Mouse (Mus musculus): ENCODE data around the gene Ppp1r1b. TPM values are rescaled to one million over a fixed set of nuclear protein-coding genes. Genes with fewer than 3 reads are reported as not detected.

Gene Ppp1r1b
- polyA plus RNA-seq, 1 experiment from 2014 or later = 0.31 TPM

DNA sequence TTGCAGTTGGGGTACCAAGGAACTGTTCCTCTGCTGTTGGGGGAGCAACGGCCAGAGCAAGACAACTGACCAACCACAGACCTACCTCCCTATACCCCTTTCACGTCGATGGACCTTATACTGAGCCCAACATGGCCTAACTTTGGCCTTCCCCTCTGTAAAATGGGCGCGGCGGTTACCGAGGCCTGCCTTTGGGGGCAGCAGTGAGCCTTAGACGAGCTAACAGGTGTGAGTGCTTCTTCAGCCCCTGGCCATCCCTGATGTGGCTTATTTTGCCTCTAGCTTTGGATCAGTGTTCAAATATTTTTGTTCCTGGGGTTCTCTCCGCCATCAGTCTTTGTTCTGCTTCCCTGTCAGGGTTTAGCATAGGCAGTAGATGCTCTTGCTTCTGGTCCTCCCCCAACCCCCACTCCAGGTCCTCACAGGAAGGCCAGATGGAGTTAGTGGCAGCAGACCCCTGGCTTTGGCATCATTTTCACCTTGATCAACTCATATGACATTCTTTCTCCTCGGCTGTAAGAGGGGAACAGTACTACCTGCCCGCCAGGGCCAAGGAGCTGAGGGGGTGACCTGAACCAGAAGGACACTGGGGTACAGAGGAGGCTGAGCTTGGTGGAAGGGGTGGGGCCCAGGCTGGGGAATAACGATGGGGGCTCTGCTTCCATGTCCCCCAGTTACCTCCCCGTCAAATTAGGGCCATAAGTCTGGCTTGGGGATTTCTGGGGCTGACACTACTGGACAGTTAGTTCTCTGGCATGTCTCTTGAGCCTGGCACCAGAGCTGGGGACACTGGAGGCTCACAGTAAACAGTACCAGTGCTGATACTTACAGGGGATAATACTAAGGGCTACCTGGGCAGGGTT, 11.7 kb upstream of the Ppp1r1b start:
- ATAC-seq (replicated peaks; ENCODE audit: insufficient number of reproducible peaks, low FRiP score, low TSS enrichment, low read depth) (no peak), DNase-seq (ENCODE audit: low spot score) (no peak)
- no peak overlapping the region for H3K4me2 ChIP-seq (ENCODE audit: low read depth, low read length)
- WGBS = 17% methylated on average over 13 of the region's 13 CpGs
- H3K4me3 ChIP-seq (ENCODE audit: low read depth, low read length) = no peak overlapping the region
- no peaks in the 10 kb centered on the region for H3K9me3 ChIP-seq (replicated peaks; ENCODE audit: control insufficient read depth, low read length)
- H3K27ac ChIP-seq (replicated peaks; ENCODE audit: low read depth, low read length) = no peak overlapping the region
- H3K36me3 ChIP-seq (replicated peaks; ENCODE audit: control insufficient read depth, insufficient read depth, low read depth, low read length) = no peaks in the 10 kb centered on the region
- no peak overlapping the region for H3K9ac ChIP-seq (replicated peaks; ENCODE audit: low read length)
- peaks cover 2% of the 10 kb centered on the region; the same call in 1 of the 2 replicates for H3K4me1 ChIP-seq (ENCODE audit: control insufficient read depth, insufficient read depth, low read length)
- H3K27me3 ChIP-seq (ENCODE audit: control insufficient read depth, insufficient read depth, low read length) = peaks cover 92% of the 10 kb centered on the region

DNA sequence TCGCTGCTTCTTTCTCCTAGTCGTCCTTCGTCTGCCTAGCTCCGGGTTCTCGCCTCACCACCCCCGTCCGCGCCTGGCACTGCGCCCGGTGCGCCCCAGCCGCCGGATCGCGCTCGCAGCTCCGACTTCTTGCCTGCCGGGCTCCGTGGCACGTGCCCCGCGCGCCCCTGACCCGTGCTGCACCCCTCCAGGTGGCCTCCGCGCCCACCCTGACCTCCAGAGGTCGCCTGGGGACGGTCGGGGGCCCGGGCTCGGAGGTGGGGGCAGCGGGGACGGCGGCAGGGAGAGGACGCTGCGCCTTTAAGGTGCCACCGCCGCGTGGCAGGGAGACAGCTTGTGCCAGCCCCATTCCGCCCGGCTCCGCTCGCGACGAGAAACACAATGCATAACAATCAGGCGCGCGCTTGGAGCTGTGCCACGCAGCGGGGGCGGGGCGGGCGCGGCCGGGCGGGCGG, 9.7 kb upstream of the Ppp1r1b start:
- Histone ChIP-seq H3K9me3 (replicated peaks; ENCODE audit: control insufficient read depth, low read length) (no peaks in the 10 kb centered on the region), H3K4me3 (ENCODE audit: low read depth, low read length) (peak overlapping the region; percentile 21), H3K4me2 (ENCODE audit: low read depth, low read length) (peak overlapping the region; percentile 70), H3K27ac (replicated peaks; ENCODE audit: low read depth, low read length) (no peak overlapping the region), H3K27me3 (ENCODE audit: control insufficient read depth, insufficient read depth, low read length) (peaks cover 86% of the 10 kb centered on the region), H3K4me1 (ENCODE audit: control insufficient read depth, insufficient read depth, low read length) (peaks cover 4% of the 10 kb centered on the region; the same call in 1 of the 2 replicates), H3K36me3 (replicated peaks; ENCODE audit: control insufficient read depth, insufficient read depth, low read depth, low read length) (no peaks in the 10 kb centered on the region), H3K9ac (replicated peaks; ENCODE audit: low read length) (no peak overlapping the region)
- WGBS = 2% methylated on average over 36 of the region's 57 CpGs
- DNase-seq (ENCODE audit: low spot score) (no peak), ATAC-seq (replicated peaks; ENCODE audit: insufficient number of reproducible peaks, low FRiP score, low TSS enrichment, low read depth) (no peak)

DNA sequence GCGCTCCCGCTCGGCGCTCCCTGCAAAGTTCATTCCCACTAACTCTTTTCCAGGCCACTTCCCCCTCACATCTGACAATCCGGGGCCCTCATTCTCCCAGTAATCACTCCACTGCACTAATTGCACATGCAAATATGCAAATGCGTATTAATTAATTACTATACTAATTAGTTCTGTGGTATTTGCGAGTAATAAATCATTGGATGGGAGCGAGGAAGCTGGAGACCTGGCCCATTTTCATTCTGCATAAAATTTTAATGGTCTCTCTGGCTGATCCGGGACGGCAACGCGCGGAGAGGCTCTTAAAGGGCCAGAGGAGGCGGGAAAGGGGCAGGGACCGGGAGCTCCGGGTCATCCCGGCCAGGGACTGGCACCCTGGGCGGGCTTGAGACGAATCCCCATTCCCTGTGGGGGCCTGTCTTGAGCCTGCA, 9.1 kb upstream of the Ppp1r1b start:
- Histone ChIP-seq H3K27me3 (ENCODE audit: control insufficient read depth, insufficient read depth, low read length) (peaks cover 80% of the 10 kb centered on the region), H3K4me1 (ENCODE audit: control insufficient read depth, insufficient read depth, low read length) (peaks cover 2% of the 10 kb centered on the region; the same call in 1 of the 2 replicates), H3K27ac (replicated peaks; ENCODE audit: low read depth, low read length) (no peak overlapping the region), H3K9me3 (replicated peaks; ENCODE audit: control insufficient read depth, low read length) (no peaks in the 10 kb centered on the region), H3K9ac (replicated peaks; ENCODE audit: low read length) (no peak overlapping the region), H3K4me3 (ENCODE audit: low read depth, low read length) (peak overlapping the region; percentile 21), H3K36me3 (replicated peaks; ENCODE audit: control insufficient read depth, insufficient read depth, low read depth, low read length) (no peaks in the 10 kb centered on the region), H3K4me2 (ENCODE audit: low read depth, low read length) (peak overlapping the region; percentile 70)
- 0% methylated on average over 19 of the region's 19 CpGs for WGBS
- ATAC-seq (replicated peaks; ENCODE audit: insufficient number of reproducible peaks, low FRiP score, low TSS enrichment, low read depth) (no peak), DNase-seq (ENCODE audit: low spot score) (no peak)

DNA sequence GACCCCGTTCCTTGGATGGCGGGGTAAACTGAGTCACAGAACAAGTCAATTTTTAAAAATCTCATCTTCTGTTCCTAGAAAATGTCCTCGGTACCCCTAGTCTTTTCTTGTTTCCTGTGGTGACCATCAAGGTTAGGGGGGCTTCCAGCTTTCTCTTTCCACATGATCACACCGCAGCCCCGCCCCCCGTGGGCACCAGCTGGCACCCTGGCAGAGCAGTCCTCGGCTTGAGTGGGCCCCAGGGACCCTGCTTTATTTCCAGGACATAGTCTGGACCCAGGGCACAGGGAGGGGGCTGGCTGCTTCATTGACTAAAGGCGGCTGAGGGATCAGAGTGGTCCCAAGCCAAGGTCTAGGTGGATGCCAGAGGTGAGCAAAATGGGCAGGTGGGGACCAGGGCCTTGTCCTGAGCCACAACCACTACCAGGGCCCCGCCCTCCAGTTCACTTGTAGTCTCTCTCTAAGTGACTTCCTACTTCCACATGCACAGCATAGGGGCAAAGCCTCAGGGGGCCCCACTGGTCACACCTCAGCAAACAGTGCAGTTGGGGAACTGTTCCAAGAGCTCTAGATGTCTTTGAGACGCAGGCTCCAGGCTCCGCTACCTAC, 8.4 kb upstream of the Ppp1r1b start:
- Histone ChIP-seq H3K27ac (replicated peaks; ENCODE audit: low read depth, low read length) (no peak overlapping the region), H3K4me2 (ENCODE audit: low read depth, low read length) (peak overlapping the region; percentile 70; the same call in 1 of the 2 replicates), H3K4me1 (ENCODE audit: control insufficient read depth, insufficient read depth, low read length) (peaks cover 2% of the 10 kb centered on the region; the same call in 1 of the 2 replicates), H3K27me3 (ENCODE audit: control insufficient read depth, insufficient read depth, low read length) (peaks cover 73% of the 10 kb centered on the region), H3K9me3 (replicated peaks; ENCODE audit: control insufficient read depth, low read length) (no peaks in the 10 kb centered on the region), H3K36me3 (replicated peaks; ENCODE audit: control insufficient read depth, insufficient read depth, low read depth, low read length) (no peaks in the 10 kb centered on the region), H3K4me3 (ENCODE audit: low read depth, low read length) (no peak overlapping the region), H3K9ac (replicated peaks; ENCODE audit: low read length) (no peak overlapping the region)
- WGBS = 6% methylated on average over 11 of the region's 11 CpGs
- no peak for DNase-seq (ENCODE audit: low spot score)
- ATAC-seq (replicated peaks; ENCODE audit: insufficient number of reproducible peaks, low FRiP score, low TSS enrichment, low read depth) = no peak

DNA sequence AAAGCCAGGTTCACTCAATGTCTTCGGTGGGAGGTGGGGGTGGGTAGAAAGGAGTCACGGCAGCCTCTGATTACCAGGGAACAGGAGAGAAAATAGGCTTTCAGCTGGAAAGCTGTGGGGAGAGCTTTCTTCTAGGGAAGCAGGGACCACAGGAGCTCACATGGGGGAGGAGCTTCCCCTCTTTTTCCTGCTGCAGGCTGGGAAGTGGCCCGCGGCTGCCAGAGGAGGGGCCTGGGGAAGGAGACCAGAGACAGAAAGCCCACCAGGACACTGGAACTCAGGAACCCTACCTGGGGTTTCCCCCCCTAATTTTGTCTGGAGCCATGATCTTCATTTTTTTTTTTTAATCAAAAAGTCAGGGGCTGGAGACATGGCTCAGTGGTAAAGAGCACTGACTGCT, 7.6 kb upstream of the Ppp1r1b start:
- no peak for ATAC-seq (replicated peaks; ENCODE audit: insufficient number of reproducible peaks, low FRiP score, low TSS enrichment, low read depth)

DNA sequence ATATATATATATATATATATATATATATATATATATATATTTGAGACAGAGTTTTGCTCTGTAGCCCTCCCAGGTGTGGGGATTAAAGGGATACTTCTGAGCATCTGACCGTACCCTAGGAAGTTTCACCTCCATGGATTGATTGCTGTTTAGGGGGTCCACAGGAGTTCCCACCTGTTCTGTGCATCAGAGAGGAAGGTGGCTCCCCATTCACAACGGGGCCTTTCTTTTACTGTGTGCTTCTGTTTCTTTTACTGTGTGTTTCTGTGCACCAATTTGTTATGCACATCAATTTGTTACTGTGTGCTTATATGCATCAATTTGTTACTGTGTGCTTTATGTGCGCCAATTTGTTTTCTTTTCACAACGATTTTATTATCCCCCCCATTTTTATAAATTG, 7.0 kb upstream of the Ppp1r1b start:
- no peak for ATAC-seq (replicated peaks; ENCODE audit: insufficient number of reproducible peaks, low FRiP score, low TSS enrichment, low read depth)
- H3K4me2 ChIP-seq (ENCODE audit: low read depth, low read length) = no peak overlapping the region
- 68% methylated on average over 4 of the region's 4 CpGs for WGBS
- peaks cover 2% of the 10 kb centered on the region; the same call in 1 of the 2 replicates for H3K4me1 ChIP-seq (ENCODE audit: control insufficient read depth, insufficient read depth, low read length)
- no peak overlapping the region for H3K4me3 ChIP-seq (ENCODE audit: low read depth, low read length)
- H3K27me3 ChIP-seq (ENCODE audit: control insufficient read depth, insufficient read depth, low read length) = peaks cover 68% of the 10 kb centered on the region
- no peaks in the 10 kb centered on the region for H3K9me3 ChIP-seq (replicated peaks; ENCODE audit: control insufficient read depth, low read length)
- no peaks in the 10 kb centered on the region for H3K36me3 ChIP-seq (replicated peaks; ENCODE audit: control insufficient read depth, insufficient read depth, low read depth, low read length)
- H3K9ac ChIP-seq (replicated peaks; ENCODE audit: low read length) = no peak overlapping the region
- H3K27ac ChIP-seq (replicated peaks; ENCODE audit: low read depth, low read length) = no peak overlapping the region
- DNase-seq (ENCODE audit: low spot score) = no peak

More for the DNA sequence above, 7.6 kb upstream of the Ppp1r1b start:
- no peak overlapping the region for H3K27ac ChIP-seq (replicated peaks; ENCODE audit: low read depth, low read length)
- H3K4me3 ChIP-seq (ENCODE audit: low read depth, low read length) = no peak overlapping the region
- H3K4me1 ChIP-seq (ENCODE audit: control insufficient read depth, insufficient read depth, low read length) = peaks cover 2% of the 10 kb centered on the region; the same call in 1 of the 2 replicates
- DNase-seq (ENCODE audit: low spot score) = no peak
- H3K9ac ChIP-seq (replicated peaks; ENCODE audit: low read length) = no peak overlapping the region
- H3K9me3 ChIP-seq (replicated peaks; ENCODE audit: control insufficient read depth, low read length) = no peaks in the 10 kb centered on the region
- H3K27me3 ChIP-seq (ENCODE audit: control insufficient read depth, insufficient read depth, low read length) = peaks cover 70% of the 10 kb centered on the region
- no peak overlapping the region for H3K4me2 ChIP-seq (ENCODE audit: low read depth, low read length)
- no peaks in the 10 kb centered on the region for H3K36me3 ChIP-seq (replicated peaks; ENCODE audit: control insufficient read depth, insufficient read depth, low read depth, low read length)
- WGBS = 5% methylated on average over 3 of the region's 4 CpGs

DNA sequence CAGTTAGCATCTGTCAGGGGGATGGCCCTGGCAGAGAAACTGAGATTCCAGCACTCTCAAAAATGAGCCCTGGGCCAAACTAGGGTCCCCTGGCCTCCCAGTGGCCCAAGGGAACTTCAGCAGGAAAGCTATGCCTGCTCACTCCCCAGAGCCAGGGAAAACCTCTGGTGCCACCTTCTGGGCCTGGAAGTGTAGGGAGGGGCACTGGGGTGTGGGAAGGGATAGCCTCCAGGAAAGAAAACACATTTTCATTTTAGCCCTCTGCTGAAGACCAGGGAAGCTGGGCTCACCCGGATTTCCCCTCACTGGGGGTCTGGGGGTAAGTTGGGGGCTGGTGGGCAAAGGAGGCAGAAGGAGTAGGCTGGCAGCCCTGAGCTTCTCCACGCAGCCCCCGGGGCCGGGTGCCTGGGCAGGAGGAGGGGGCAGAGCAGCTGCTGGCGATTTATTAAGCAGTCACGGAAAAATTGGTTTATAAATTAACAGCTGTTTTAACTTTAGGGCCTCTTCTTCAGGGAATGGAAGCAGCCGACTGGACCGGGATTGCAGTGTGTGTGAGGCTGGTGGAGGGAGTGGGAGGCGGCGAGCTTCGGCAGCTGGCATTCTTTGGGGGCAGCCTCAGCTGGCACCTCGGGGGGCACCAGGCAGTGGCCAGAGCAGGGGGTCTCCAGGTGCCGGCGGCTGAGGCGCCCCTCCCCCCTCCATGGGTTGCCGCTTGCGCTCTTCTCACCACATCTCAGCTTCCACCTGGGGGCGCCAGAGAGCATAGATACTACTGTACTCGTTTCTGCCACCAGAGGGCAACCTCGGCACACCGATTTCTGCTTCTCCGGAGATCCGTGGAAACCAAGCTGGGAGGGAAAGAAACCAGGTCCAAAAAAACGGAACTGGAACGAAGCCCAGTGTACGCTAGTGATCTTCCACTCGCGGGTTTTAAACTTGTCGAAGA, 5.9 kb upstream of the Ppp1r1b start:
- ATAC-seq (replicated peaks; ENCODE audit: insufficient number of reproducible peaks, low FRiP score, low TSS enrichment, low read depth) = no peak
- peak overlapping the region; percentile 17; the same call in 1 of the 2 replicates for H3K4me3 ChIP-seq (ENCODE audit: low read depth, low read length)
- no peak overlapping the region for H3K9ac ChIP-seq (replicated peaks; ENCODE audit: low read length)
- no peak overlapping the region for H3K27ac ChIP-seq (replicated peaks; ENCODE audit: low read depth, low read length)
- H3K27me3 ChIP-seq (ENCODE audit: control insufficient read depth, insufficient read depth, low read length) = peaks cover 68% of the 10 kb centered on the region
- DNase-seq (ENCODE audit: low spot score) = peak; percentile 93
- 1% methylated on average over 29 of the region's 29 CpGs for WGBS
- no peaks in the 10 kb centered on the region for H3K36me3 ChIP-seq (replicated peaks; ENCODE audit: control insufficient read depth, insufficient read depth, low read depth, low read length)
- H3K4me1 ChIP-seq (ENCODE audit: control insufficient read depth, insufficient read depth, low read length) = peaks cover 2% of the 10 kb centered on the region; the same call in 1 of the 2 replicates
- H3K4me2 ChIP-seq (ENCODE audit: low read depth, low read length) = peak overlapping the region; percentile 36
- H3K9me3 ChIP-seq (replicated peaks; ENCODE audit: control insufficient read depth, low read length) = no peaks in the 10 kb centered on the region

Data from embryonic facial prominence, embryonic 11.5 days (tissue).